Mouse (Mus musculus) lung, postnatal 0 days (tissue): Measurements from ENCODE around the gene Txndc11. TPM values are rescaled to one million over a fixed set of nuclear protein-coding genes. Genes with fewer than 3 reads are reported as not detected.
A peak's percentile ranks its signal among the peaks of the same experiment; 100 is the strongest.

Experiments
- ATAC-seq: fragments of 200-750 bp; cut with Nextera tagmentation; 2 replicates; pipeline ENCODE4 v1.8.0; 2017; ENCODE audit warnings: moderate library complexity
- DNase-seq: peaks from one replicate; pipeline ENCODE4 v3.0.0-alpha.2; 2016; ENCODE audit warnings: low spot score
- H3K27ac ChIP-seq: fragments of 300-500 bp; sonication (generic); 2 replicates; pipeline ENCODE4 v1.5.1; 2014; ENCODE audit warnings: antibody characterized with exemption, mild to moderate bottlenecking, low read length, mixed read lengths
- H3K27me3 ChIP-seq: fragments of 300-500 bp; sonication (generic); replicated peaks from 2 replicates; pipeline ENCODE4 v1.6.1; 2014; ENCODE audit warnings: low read length, mixed read lengths; ENCODE audit not compliant: insufficient read depth
- H3K36me3 ChIP-seq: fragments of 300-500 bp; sonication (generic); 2 replicates; pipeline ENCODE4 v1.6.1; 2014; ENCODE audit warnings: low read length, mixed read lengths; ENCODE audit not compliant: insufficient read depth
- H3K4me1 ChIP-seq: fragments of 300-500 bp; sonication (generic); 2 replicates; pipeline ENCODE4 v1.6.1; 2014; ENCODE audit warnings: antibody characterized with exemption, low read depth, low read length, mixed read lengths; ENCODE audit not compliant: insufficient read depth
- H3K4me2 ChIP-seq: fragments of 300-500 bp; sonication (generic); replicated peaks from 2 replicates; pipeline ENCODE4 v1.6.1; 2014; ENCODE audit warnings: low read depth, mild to moderate bottlenecking, low read length, moderate library complexity, mixed read lengths
- H3K4me3 ChIP-seq: fragments of 300-500 bp; sonication (generic); 2 replicates; pipeline ENCODE4 v1.5.1; 2014; ENCODE audit warnings: low read depth, low read length
- H3K9ac ChIP-seq: fragments of 300-500 bp; sonication (generic); replicated peaks from 2 replicates; pipeline ENCODE4 v1.6.1; 2014; ENCODE audit warnings: low read depth, mild to moderate bottlenecking
- H3K9me3 ChIP-seq: fragments of 300-500 bp; sonication (generic); 2 replicates; pipeline ENCODE4 v1.6.1; 2016; ENCODE audit warnings: low read length, mixed read lengths
- CTCF ChIP-seq: IDR thresholded peaks from 2 replicates; pipeline ENCODE4 v1.5.1; 2016; ENCODE audit warnings: antibody characterized with exemption, mild to moderate bottlenecking
- EP300 ChIP-seq: IDR thresholded peaks from 2 replicates; pipeline ENCODE4 v1.6.1; 2016; ENCODE audit warnings: antibody characterized with exemption, mild to moderate bottlenecking, control low read depth
- WGBS: fragments of 180-500 bp; shearing (Covaris S2); extraction: QIAGEN DNeasy Blood & Tissue Kit; methylation state at CpG from one replicate; pipeline ENCODE4 v1.1.7; 2014; 5-methylcytosine and 5-hydroxymethylcytosine counted together
- polyA plus RNA-seq: library from polyadenylated mRNA; unstranded; fragments of >200 nt; fragmentation: Nextera tagmentation; extraction: Ambion mirVana; gene quantifications from 2 replicates; pipeline ENCODE4 v1.2.1, GENCODE M21; 2015

The Txndc11 gene
- polyA plus RNA-seq, 1 experiment from 2014 or later: 27.5 TPM

GRCm38 (mm10) chr16:11090836-11091570, 43.4 kb downstream of the Txndc11 start:
- Histone ChIP-seq H3K27ac (no peak overlapping the region), H3K4me2 (no peak overlapping the region), H3K36me3 (peaks cover 30% of the 10 kb centered on the region), H3K9me3 (no peaks in the 10 kb centered on the region), H3K27me3 (no peaks in the 10 kb centered on the region), H3K9ac (no peak overlapping the region), H3K4me3 (no peak overlapping the region), H3K4me1 (no peaks in the 10 kb centered on the region)
- WGBS: 75% methylated on average over 10 of the region's 10 CpGs
- DNase-seq: no peak
- ATAC-seq: no peak
- TF ChIP-seq CTCF (no peak), EP300 (no peak)

GRCm38 (mm10) chr16:11086856-11087588, 47.4 kb downstream of the Txndc11 start:
- no peak overlapping the region for H3K4me2 ChIP-seq
- no peak overlapping the region for H3K9ac ChIP-seq
- H3K4me3 ChIP-seq: no peak overlapping the region
- TF ChIP-seq CTCF: peak; percentile 36
- TF ChIP-seq EP300: no peak
- H3K4me1 ChIP-seq: no peaks in the 10 kb centered on the region
- ATAC-seq: no peak
- 89% methylated on average over 5 of the region's 5 CpGs for WGBS
- H3K36me3 ChIP-seq: peaks cover 36% of the 10 kb centered on the region
- no peak for DNase-seq
- no peaks in the 10 kb centered on the region for H3K9me3 ChIP-seq
- no peak overlapping the region for H3K27ac ChIP-seq
- no peaks in the 10 kb centered on the region for H3K27me3 ChIP-seq

DNA sequence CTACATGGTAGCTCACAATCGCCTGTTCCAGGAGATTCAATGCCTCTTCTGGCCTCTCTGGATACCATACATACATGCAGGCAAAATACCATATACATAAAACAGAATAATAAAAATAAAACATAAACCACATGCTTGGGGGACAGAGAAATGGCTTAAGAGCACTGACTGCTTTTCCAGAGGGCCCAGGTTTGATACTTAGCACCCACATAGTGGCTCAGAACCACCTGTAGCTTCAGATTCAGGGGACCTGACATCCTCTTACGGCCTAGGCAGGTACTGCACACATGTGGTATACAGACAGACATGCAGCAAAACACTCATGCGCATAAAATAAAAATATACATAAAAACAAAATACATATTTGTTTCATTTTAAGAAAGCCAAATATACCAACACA, 48.2 kb downstream of the Txndc11 start:
- H3K9ac ChIP-seq: no peak overlapping the region
- TF ChIP-seq EP300: no peak
- no peak for TF ChIP-seq CTCF
- H3K4me3 ChIP-seq: no peak overlapping the region
- H3K4me2 ChIP-seq: no peak overlapping the region
- no peaks in the 10 kb centered on the region for H3K4me1 ChIP-seq
- peaks cover 35% of the 10 kb centered on the region for H3K36me3 ChIP-seq
- no peaks in the 10 kb centered on the region for H3K27me3 ChIP-seq
- H3K9me3 ChIP-seq: no peaks in the 10 kb centered on the region
- no peak overlapping the region for H3K27ac ChIP-seq
- DNase-seq: no peak
- WGBS: 91% methylated on average over 3 of the region's 3 CpGs
- ATAC-seq: no peak

GRCm38 (mm10) chr16:11084181-11084580, 50.3 kb downstream of the Txndc11 start:
- Histone ChIP-seq H3K4me2 (no peak overlapping the region), H3K4me3 (no peak overlapping the region), H3K36me3 (peaks cover 32% of the 10 kb centered on the region), H3K4me1 (no peaks in the 10 kb centered on the region), H3K9ac (no peak overlapping the region), H3K27ac (no peak overlapping the region), H3K9me3 (no peaks in the 10 kb centered on the region), H3K27me3 (no peaks in the 10 kb centered on the region)
- WGBS: 90% methylated on average over 8 of the region's 8 CpGs
- no peak for ATAC-seq
- TF ChIP-seq EP300 (no peak), CTCF (no peak)
- DNase-seq: no peak

GRCm38 (mm10) chr16:11078216-11078869, 56.1 kb downstream of the Txndc11 start:
- peaks cover 28% of the 10 kb centered on the region for H3K36me3 ChIP-seq
- H3K4me1 ChIP-seq: no peaks in the 10 kb centered on the region
- H3K27ac ChIP-seq: no peak overlapping the region
- H3K9ac ChIP-seq: no peak overlapping the region
- H3K4me3 ChIP-seq: no peak overlapping the region
- ATAC-seq (peak; percentile 47), DNase-seq (peak; percentile 31)
- H3K4me2 ChIP-seq: no peak overlapping the region
- 48% methylated on average over 3 of the region's 3 CpGs for WGBS
- no peak for TF ChIP-seq CTCF
- TF ChIP-seq EP300: no peak
- H3K27me3 ChIP-seq: no peaks in the 10 kb centered on the region
- H3K9me3 ChIP-seq: no peaks in the 10 kb centered on the region

- ATAC-seq (no peak), DNase-seq (no peak)
- Histone ChIP-seq H3K27ac (no peak overlapping the region), H3K4me3 (no peak overlapping the region), H3K36me3 (peaks cover 34% of the 10 kb centered on the region), H3K9me3 (no peaks in the 10 kb centered on the region), H3K9ac (no peak overlapping the region), H3K27me3 (no peaks in the 10 kb centered on the region), H3K4me1 (no peaks in the 10 kb centered on the region), H3K4me2 (no peak overlapping the region)
- TF ChIP-seq CTCF (no peak), EP300 (no peak)
- WGBS: 92% methylated on average over 9 of the region's 9 CpGs
Measured at GRCm38 (mm10) chr16:11077601-11078201, 56.7 kb downstream of the Txndc11 start.
